Mouse (Mus musculus): ENCODE measurements around the gene Ndc1.
A peak's percentile ranks its signal among the peaks of the same experiment; 100 is the strongest.

The Ndc1 gene

GRCm38 (mm10) chr4:107443621-107444020 is 76.0 kb downstream of the Ndc1 start:
- no peak for DNase-seq

GRCm38 (mm10) chr4:107448481-107448880 is 80.9 kb downstream of the Ndc1 start:
- DNase-seq: no peak

GRCm38 (mm10) chr4:107449519-107449918 is 81.9 kb downstream of the Ndc1 start:
- DNase-seq: no peak

- no peak for DNase-seq
These were observed 84.9 kb downstream of the Ndc1 start for GRCm38 (mm10) chr4:107452266-107453015.

GRCm38 (mm10) chr4:107453141-107453984 is 85.8 kb downstream of the Ndc1 start:
- peak; percentile 94 for DNase-seq

GRCm38 (mm10) chr4:107457602-107458001 is 90.0 kb downstream of the Ndc1 start:
- DNase-seq: no peak

- DNase-seq: no peak
These were observed 91.3 kb downstream of the Ndc1 start for GRCm38 (mm10) chr4:107458907-107459306.

GRCm38 (mm10) chr4:107459461-107459860 is 91.9 kb downstream of the Ndc1 start:
- no peak for DNase-seq

- no peak for DNase-seq
These were observed 92.9 kb downstream of the Ndc1 start for GRCm38 (mm10) chr4:107460468-107460867.

Measured in heart, adult 11 months (tissue).